Mouse (Mus musculus) intestine, postnatal 0 days (tissue): ENCODE data around the gene Ptprh. TPM values are rescaled to one million over a fixed set of nuclear protein-coding genes. Genes with fewer than 3 reads are reported as not detected.

Source experiments
- ATAC-seq: fragments of 200-750 bp; cut with Nextera tagmentation; 2 replicates; pipeline ENCODE4 v1.8.0; 2017; ENCODE audit warnings: mild to moderate bottlenecking, moderate TSS enrichment, moderate library complexity
- H3K27ac ChIP-seq: fragments of 300-500 bp; sonication (generic); 2 replicates; pipeline ENCODE4 v1.5.1; 2014; ENCODE audit warnings: mild to moderate bottlenecking, low read depth, low read length, moderate library complexity
- H3K27me3 ChIP-seq: fragments of 300-500 bp; sonication (generic); replicated peaks from 2 replicates; pipeline ENCODE4 v1.6.1; 2014; ENCODE audit warnings: low read length, mixed read lengths; ENCODE audit not compliant: control insufficient read depth, insufficient read depth
- H3K36me3 ChIP-seq: fragments of 300-500 bp; sonication (generic); 2 replicates; pipeline ENCODE4 v1.6.1; 2014; ENCODE audit warnings: mild to moderate bottlenecking, moderate library complexity; ENCODE audit not compliant: control insufficient read depth, insufficient read depth
- H3K4me1 ChIP-seq: fragments of 300-500 bp; sonication (generic); replicated peaks from 2 replicates; pipeline ENCODE4 v1.6.1; 2014; ENCODE audit warnings: antibody characterized with exemption, low read length, mixed read lengths; ENCODE audit not compliant: control insufficient read depth, insufficient read depth
- H3K4me2 ChIP-seq: fragments of 300-500 bp; sonication (generic); replicated peaks from 2 replicates; pipeline ENCODE4 v1.6.1; 2014; ENCODE audit warnings: low read depth, mild to moderate bottlenecking, moderate library complexity
- H3K4me3 ChIP-seq: fragments of 300-500 bp; sonication (generic); 2 replicates; pipeline ENCODE4 v1.5.1; 2014; ENCODE audit warnings: low read depth, low read length
- H3K9ac ChIP-seq: fragments of 300-500 bp; sonication (generic); 2 replicates; pipeline ENCODE4 v1.6.1; 2014; ENCODE audit warnings: mild to moderate bottlenecking, low read depth, low read length
- H3K9me3 ChIP-seq: fragments of 300-500 bp; sonication (generic); 2 replicates; pipeline ENCODE4 v1.6.1; 2016; ENCODE audit warnings: mixed run types; ENCODE audit not compliant: control insufficient read depth
- CTCF ChIP-seq: sonication (generic); IDR thresholded peaks from 2 replicates; pipeline ENCODE4 v1.5.1; 2016; ENCODE audit warnings: low read depth, mild to moderate bottlenecking, control low read depth, antibody characterized with exemption, moderate library complexity
- WGBS: fragments of 180-500 bp; shearing (Covaris S2); extraction: QIAGEN DNeasy Blood & Tissue Kit; methylation state at CpG from one replicate; pipeline ENCODE4 v1.1.7; 2014; 5-methylcytosine and 5-hydroxymethylcytosine counted together
- polyA plus RNA-seq: library from polyadenylated mRNA; unstranded; fragments of >200 nt; fragmentation: Nextera tagmentation; extraction: Ambion mirVana; gene quantifications from 2 replicates; pipeline ENCODE4 v1.2.1, GENCODE M21; 2015

The Ptprh gene
- polyA plus RNA-seq, 1 experiment from 2014 or later, result 16.7 TPM

DNA sequence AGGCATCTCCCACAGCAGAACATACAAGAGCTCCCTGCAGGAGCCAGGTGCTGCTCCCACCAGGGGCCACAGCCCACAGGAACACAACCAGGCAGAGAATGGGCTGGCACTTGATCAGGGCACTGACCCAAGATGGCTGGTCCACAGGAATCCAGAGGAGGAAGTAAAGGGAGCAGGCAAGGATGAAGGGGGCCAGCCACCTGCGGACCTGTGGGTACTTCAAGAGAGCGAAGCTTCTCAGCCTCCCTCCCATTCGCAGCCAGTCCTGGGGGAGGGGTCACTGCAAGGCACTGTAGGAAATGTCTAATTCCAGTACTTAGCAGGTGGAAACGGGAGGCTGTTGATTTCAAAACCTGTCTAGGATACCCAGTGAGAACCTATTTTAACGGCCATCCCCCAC, 25.7 kb upstream of the Ptprh start:
- H3K27ac ChIP-seq, result peak overlapping the region; percentile 52
- no peak overlapping the region for H3K9ac ChIP-seq
- peak; percentile 39 for ATAC-seq
- H3K4me2 ChIP-seq, result peak overlapping the region; percentile 59
- H3K36me3 ChIP-seq, result peaks cover 48% of the 10 kb centered on the region
- no peak for TF ChIP-seq CTCF
- peak overlapping the region; percentile 21 for H3K4me3 ChIP-seq
- no peaks in the 10 kb centered on the region; the same call in 1 of the 2 replicates for H3K4me1 ChIP-seq
- no peaks in the 10 kb centered on the region for H3K9me3 ChIP-seq
- no peaks in the 10 kb centered on the region for H3K27me3 ChIP-seq
- WGBS, result 52% methylated on average over 5 of the region's 5 CpGs

DNA sequence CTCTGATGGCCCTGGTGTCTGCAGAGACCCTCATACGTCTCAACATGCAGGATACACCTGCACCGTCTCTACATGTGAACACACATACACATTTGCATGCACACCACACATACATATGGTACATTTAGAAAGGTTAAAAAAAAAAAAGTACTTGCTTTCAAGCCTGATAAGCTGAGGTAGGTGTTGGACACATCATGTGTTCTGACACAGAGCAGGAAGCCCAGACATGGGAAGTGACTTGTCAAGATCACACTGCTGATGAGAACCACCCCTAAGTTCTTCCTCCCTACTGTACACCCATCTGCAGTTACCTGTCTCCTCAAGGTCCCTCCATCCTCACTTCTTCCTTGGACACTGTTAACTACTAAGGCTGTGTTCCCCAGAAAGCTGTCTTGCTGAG, 22.1 kb upstream of the Ptprh start:
- Histone ChIP-seq H3K4me1 (no peaks in the 10 kb centered on the region; the same call in 1 of the 2 replicates), H3K27me3 (no peaks in the 10 kb centered on the region), H3K9ac (no peak overlapping the region), H3K27ac (no peak overlapping the region), H3K36me3 (peaks cover 15% of the 10 kb centered on the region; the same call in 1 of the 2 replicates), H3K4me3 (no peak overlapping the region), H3K9me3 (no peaks in the 10 kb centered on the region), H3K4me2 (no peak overlapping the region)
- no peak for TF ChIP-seq CTCF
- 94% methylated on average over 2 of the region's 2 CpGs for WGBS
- no peak for ATAC-seq

DNA sequence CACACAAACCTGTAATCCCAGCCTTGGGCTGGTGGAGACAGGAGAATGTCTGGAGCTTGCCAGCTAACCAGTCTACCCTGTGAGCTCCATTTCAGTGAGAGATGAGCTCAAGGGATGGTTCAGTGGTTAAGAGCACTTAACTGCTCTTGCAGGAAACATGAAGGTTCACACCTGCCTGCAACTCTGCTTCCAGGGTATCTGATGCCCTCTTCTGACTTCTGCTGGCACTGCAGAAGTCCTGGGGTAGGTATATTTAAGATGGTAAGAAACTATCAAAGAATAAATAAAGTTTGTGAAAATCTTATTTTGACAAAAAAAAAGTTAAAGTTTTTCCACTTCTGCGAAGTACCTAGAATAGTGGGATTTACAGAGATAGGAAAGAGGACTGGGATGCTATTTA, 20.5 kb upstream of the Ptprh start:
- H3K4me1 ChIP-seq, result no peaks in the 10 kb centered on the region; the same call in 1 of the 2 replicates
- no peak overlapping the region for H3K27ac ChIP-seq
- H3K4me3 ChIP-seq, result no peak overlapping the region
- no peak overlapping the region for H3K4me2 ChIP-seq
- no peaks in the 10 kb centered on the region for H3K27me3 ChIP-seq
- no peak for ATAC-seq
- 55% methylated on average over 1 of the region's 1 CpGs for WGBS
- H3K9ac ChIP-seq, result no peak overlapping the region
- no peaks in the 10 kb centered on the region for H3K9me3 ChIP-seq
- peak; percentile 61 for TF ChIP-seq CTCF
- H3K36me3 ChIP-seq, result peaks cover 12% of the 10 kb centered on the region; the same call in 1 of the 2 replicates

DNA sequence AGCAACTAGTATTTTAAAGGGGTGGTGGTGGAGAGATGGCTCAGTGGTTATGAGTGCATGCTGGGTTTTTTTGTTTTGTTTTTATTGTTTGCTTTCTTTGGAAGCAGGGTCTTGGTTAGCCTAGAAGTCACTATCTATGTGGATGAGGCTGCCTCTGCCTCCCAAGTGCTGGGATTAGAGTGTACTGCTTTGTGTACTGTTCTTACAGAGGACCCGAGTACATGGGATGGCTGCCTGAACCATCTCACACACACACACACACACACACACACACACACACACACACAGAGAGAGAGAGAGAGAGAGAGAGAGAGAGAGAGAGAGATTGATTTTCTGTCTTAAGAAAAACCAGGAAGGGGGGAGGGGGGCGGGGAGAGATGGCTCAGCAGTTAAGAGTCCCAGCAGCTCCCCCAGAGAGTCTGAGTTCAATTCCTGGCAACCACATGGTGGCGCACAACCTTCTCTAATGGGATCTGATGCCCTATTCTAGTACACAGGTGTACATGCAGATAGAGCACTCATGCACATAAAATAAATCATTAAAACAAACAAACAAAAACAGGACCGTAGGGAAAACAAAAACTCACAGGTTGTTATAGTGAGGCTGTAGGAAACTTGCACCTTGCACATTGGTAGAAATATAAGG, 19.8 kb upstream of the Ptprh start:
- Histone ChIP-seq H3K9ac (no peak overlapping the region), H3K4me2 (no peak overlapping the region), H3K27me3 (no peaks in the 10 kb centered on the region), H3K4me3 (no peak overlapping the region), H3K9me3 (no peaks in the 10 kb centered on the region), H3K36me3 (peaks cover 5% of the 10 kb centered on the region; the same call in 1 of the 2 replicates), H3K4me1 (no peaks in the 10 kb centered on the region), H3K27ac (no peak overlapping the region)
- TF ChIP-seq CTCF, result peak; percentile 73
- 13% methylated on average over 4 of the region's 4 CpGs for WGBS
- ATAC-seq, result no peak

DNA sequence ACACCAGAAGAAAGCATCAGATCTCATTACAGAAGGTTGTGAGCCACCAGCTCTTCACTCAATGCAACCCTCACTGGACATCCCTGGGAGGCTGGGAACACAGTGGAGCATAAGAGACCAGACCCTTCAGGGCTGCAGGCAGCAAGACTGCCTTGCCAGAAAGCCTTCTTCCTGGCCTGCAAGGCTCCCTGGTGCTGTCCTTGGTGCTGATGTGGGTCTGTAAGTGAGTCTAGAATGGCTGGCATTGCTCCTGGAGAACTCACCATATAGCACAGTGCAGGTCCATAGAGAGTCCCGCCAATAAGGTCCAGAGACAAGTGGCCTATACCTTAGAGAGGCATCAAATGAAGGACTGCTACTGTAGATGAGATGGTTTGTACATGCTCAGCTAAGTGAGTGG, 16.1 kb upstream of the Ptprh start:
- WGBS, result 38% methylated on average over 1 of the region's 1 CpGs
- no peak for TF ChIP-seq CTCF
- no peaks in the 10 kb centered on the region for H3K4me1 ChIP-seq
- H3K4me3 ChIP-seq, result no peak overlapping the region
- H3K27ac ChIP-seq, result no peak overlapping the region
- H3K4me2 ChIP-seq, result no peak overlapping the region
- no peaks in the 10 kb centered on the region for H3K9me3 ChIP-seq
- no peak overlapping the region for H3K9ac ChIP-seq
- no peaks in the 10 kb centered on the region for H3K27me3 ChIP-seq
- no peaks in the 10 kb centered on the region for H3K36me3 ChIP-seq
- no peak; the same call in 1 of the 2 replicates for ATAC-seq

DNA sequence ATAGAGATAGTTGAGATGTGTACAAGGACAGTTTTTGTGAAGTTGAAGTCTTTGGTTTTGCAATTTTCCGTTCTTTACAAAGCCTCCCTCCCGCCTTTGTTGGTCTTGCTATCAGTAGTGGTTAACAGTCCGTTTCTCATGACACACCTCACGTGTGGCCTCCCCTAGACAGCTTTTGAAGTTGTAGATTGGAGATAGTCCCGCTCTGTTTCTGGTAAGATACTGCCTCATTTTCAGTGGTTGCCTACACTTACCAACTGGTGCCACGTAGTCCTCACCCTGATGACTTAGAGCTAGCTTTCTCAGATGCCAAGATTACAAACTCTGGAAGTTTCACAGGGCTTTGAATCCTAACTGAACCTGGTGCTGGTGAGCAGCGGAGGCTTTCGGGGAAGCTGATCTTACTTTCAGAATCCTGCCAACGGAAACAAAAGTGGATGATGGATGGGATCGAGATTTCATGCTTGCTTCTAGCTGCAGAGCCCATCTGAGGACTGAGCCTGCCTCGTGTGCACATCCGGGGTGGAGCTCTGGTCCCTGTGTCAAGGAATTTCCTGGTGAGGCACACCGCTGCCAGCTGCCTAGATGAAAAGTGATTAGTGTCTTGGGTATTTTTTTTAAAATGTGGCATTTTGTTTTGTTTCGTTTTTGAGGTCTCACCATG, 10.0 kb upstream of the Ptprh start:
- Histone ChIP-seq H3K27me3 (no peaks in the 10 kb centered on the region), H3K4me1 (no peaks in the 10 kb centered on the region), H3K4me2 (no peak overlapping the region), H3K9me3 (no peaks in the 10 kb centered on the region), H3K27ac (no peak overlapping the region), H3K36me3 (no peaks in the 10 kb centered on the region), H3K4me3 (no peak overlapping the region), H3K9ac (no peak overlapping the region)
- ATAC-seq, result no peak
- TF ChIP-seq CTCF, result no peak
- WGBS, result 57% methylated on average over 14 of the region's 14 CpGs
